Mouse (Mus musculus) G1E (cell line): ENCODE measurements around the gene Lhfpl2.

Experiments used
- CTCF ChIP-seq: IDR thresholded peaks from 2 replicates; pipeline ENCODE4 v1.5.1; 2012; ENCODE audit warnings: low read depth, low read length, inconsistent platforms, mixed read lengths
- POLR2AphosphoS5 ChIP-seq: IDR thresholded peaks from 2 replicates; pipeline ENCODE4 v1.6.1; 2012; ENCODE audit warnings: low read depth, low read length, inconsistent platforms; ENCODE audit not compliant: insufficient replicate concordance

DNA sequence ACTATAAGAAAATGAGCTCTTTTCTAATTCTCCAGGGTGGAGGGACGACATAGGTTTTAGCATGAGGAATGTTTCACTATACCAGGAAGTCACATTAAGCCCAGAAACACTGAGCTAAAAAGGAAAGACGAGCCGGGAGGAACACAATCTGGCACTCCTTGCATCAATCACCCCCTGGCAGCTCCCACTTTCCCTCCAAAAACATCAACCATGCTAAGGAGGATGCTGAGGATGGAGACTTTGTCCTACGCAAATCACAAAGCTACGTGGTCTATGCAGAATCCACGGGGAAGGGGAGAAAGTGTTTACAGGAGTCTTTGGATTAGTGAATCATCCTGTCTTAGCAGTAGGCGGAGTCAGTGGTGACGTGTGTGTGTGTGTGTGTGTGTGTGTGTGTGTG lies 142.2 kb downstream of the Lhfpl2 start:
- TF ChIP-seq CTCF (no peak), POLR2AphosphoS5 (no peak)
